Mouse (Mus musculus) kidney, adult 11 months (tissue): ENCODE data around the gene E130308A19Rik.

Experiments
- DNase-seq: peaks from one replicate; pipeline ENCODE4 v3.0.0; 2022

E130308A19Rik gene

GRCm38 (mm10) chr4:59640720-59641119 is 14.7 kb downstream of the E130308A19Rik start:
- no peak for DNase-seq

DNA sequence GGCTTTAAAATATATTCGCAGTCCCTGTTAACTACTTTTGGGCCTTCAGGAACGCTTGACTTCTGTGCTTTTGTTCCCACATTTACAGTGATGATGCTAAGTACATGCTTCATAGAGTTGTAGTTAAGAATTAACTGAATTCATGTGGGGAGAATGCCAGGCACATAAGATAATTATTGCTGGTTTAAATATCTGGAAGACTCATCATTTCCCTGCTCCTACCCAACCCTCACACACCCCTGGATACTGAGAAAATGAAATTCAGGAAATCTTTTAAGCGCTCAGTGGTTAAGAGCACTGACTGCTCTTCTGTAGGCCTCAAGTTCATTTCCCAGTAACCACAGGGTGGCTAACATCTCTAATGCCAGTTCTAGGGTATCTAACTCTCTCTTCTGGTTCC is 16.0 kb downstream of the E130308A19Rik start:
- no peak for DNase-seq

GRCm38 (mm10) chr4:59642657-59643056 is 16.6 kb downstream of the E130308A19Rik start:
- peak; percentile 23 for DNase-seq

- no peak for DNase-seq
These were observed 18.4 kb downstream of the E130308A19Rik start for GRCm38 (mm10) chr4:59644431-59644830.

DNA sequence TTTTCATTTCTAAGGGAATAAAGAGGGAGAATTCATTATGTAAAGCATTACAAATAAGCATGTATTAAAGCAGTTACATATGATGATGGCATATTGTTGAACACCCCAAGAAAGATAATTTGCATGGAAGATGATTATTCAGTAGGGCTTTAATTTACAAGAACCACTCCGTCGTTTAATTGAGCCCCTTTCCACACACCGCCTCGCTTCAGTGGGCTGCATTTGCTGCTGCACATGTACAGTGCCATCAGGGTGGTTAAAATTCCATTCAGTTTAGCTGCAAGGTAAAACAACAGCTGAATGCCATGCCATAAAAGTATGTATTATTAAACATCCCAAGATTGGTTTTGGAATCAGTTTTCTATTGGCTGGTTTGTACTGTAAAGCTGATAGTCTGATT is 19.0 kb downstream of the E130308A19Rik start:
- no peak for DNase-seq

DNA sequence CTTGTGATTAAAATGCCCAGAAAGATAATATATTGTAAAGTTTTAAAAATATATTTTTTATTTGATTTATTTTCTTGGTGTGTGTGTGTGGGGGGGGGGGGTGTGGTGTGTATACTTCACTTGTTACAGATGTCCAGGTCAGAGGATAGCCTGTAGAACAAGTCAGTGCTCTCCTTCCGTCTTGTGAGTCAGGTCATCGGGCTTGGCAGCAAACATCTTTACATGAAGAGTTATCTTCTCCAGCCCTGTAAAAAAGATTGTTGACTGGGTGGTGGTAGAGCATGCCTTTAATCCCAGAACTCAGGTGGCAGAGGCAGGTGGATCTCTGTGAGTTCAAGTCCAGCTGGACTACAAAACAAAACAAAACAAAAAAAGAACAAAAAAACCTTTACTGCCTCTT is 19.6 kb downstream of the E130308A19Rik start:
- no peak for DNase-seq

- no peak for DNase-seq
These were observed 20.1 kb downstream of the E130308A19Rik start for GRCm38 (mm10) chr4:59646020-59646696.

DNA sequence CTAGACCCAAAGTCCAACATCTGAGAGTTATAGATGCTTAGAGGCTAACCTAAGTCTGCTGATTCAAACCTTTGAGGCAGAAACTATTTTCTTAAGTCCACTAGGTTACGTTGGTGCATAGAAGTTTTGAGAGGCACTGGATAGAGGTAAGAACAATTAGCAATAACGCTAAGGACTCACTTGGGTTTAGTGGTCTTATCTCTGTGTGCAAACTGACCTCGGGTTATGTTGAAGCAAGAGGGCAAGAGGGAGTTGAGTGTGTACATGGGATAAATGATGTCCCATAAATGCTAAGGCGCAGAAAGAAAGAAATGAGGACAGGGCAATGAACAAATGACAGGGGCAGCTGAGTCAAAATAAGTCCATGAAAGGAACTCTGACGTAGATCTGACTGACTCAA is 23.1 kb downstream of the E130308A19Rik start:
- no peak for DNase-seq

DNA sequence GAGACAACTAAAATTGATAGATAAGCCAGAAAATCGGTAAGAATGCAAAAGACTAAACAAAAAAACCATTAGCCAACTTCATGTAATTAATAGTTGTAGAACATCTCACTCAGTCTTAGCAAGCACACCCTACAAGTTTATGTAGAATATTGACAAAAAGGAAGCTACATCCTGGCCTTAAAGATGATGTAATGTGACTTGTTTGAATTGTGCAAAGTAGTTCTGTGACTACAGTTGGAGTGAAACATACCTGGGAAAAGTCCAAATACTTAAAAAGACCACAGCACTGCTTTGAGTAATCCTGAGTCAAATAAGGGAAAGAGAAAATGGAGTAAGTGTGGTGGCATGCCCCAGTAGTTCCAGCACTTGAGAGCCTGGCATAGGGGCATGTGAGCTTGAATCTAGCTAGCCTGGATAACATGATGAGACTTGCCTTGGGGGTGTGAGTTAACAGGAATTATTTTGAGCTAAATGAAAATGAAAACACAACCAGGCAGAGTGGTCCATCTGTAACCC is 26.2 kb downstream of the E130308A19Rik start:
- DNase-seq = no peak

- no peak for DNase-seq
These were observed 30.1 kb downstream of the E130308A19Rik start for GRCm38 (mm10) chr4:59656061-59656642.

GRCm38 (mm10) chr4:59662163-59662562 is 36.2 kb downstream of the E130308A19Rik start:
- DNase-seq = no peak

- no peak for DNase-seq
These were observed 37.4 kb downstream of the E130308A19Rik start for GRCm38 (mm10) chr4:59663451-59663850.

GRCm38 (mm10) chr4:59666550-59667317 is 40.7 kb downstream of the E130308A19Rik start:
- no peak for DNase-seq

DNA sequence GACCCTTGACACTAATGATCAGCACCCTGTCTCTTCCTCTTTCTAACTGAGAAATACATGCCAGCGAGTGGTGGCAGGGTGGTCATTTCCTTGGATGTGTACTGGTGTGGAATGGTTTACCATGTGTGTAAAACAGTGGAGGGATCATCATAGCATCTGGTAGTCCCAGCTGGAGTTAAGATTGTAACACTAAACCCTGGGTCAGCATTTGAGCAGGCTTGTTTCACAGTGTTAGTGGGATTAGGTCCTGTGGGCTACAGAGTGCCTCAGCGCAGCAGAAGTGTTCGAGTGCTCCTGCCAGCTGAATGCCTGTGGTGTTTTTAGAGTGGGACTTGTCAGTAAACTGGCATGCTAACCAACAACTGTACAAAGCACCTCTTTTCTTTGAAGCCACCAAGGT is 42.0 kb downstream of the E130308A19Rik start:
- DNase-seq = no peak

DNA sequence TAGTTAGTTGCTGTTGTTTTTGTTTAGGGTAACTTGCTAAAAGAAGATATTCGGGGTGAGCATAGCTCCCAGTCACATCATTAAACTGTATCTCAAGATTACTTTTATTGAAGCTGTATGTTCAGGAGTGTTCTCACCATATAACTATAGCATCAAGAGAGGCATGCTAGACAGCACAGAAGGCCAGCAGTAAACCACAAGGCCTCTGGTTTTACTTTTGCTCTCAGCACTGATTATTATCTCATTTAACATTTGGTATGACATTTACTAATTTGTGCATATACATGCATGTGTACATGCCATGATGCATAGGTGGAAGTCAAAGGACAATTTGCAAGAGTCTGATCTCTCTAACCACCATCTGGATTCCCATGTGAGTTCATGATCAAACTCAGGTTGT is 43.1 kb downstream of the E130308A19Rik start:
- DNase-seq = no peak

GRCm38 (mm10) chr4:59670015-59670414 is 44.0 kb downstream of the E130308A19Rik start:
- DNase-seq = no peak

GRCm38 (mm10) chr4:59673423-59674117 is 47.6 kb downstream of the E130308A19Rik start:
- DNase-seq = no peak

DNA sequence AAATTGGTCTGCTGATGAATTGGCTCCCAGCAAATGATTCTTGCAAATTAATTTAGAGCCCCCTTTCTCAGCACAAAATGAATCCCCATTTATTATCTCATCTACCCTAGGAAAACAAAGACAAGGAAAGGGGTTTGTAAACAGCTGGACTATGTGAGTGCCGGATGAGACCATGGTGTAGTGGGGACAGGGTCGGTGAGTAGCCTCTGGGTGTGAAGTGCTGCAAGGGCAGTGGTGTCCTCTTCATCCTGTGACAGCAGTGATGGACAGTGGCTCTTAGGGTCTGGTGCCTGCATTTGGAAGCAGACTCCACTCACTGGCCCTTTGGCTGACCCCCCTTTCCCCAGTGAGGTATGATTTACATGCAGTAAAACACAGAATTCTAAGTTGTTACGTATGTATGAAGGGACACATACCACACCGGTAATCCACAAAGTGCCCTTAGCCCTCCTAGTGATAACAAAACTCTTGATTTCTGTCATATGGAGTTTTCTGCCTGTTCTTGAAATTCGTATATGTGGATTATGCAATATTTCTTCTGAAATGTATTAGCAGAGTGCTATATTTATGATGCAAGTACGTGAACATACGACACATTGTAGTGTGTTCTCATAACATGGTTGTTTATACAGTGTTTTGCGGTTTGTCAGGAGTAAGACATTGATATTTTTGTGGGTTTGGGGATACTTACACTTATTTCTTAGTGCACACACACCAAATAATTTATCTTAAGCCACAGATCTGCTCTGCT is 49.1 kb downstream of the E130308A19Rik start:
- no peak for DNase-seq

GRCm38 (mm10) chr4:59675699-59676098 is 49.7 kb downstream of the E130308A19Rik start:
- no peak for DNase-seq

GRCm38 (mm10) chr4:59681383-59681782 is 55.4 kb downstream of the E130308A19Rik start:
- no peak for DNase-seq

- no peak for DNase-seq
These were observed 56.5 kb downstream of the E130308A19Rik start for GRCm38 (mm10) chr4:59682491-59682890.

DNA sequence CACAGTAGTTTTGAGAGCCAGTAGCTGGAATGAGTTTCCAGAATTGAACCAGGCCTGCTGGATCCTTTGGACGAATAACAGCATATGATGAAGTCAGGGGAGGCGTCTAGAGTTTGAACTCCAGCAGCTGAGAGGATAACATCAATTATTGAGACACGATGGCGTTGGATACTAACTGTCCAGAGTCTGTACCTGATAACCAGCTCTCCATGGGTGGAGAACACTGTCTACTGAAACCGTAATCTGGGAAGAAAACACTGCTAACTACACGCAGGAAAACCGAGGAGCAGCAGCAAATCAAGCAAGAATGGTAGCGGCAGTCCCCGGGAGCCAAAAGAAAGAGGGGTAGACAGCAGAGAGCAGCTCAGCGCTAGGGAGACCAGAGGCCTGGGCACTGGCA is 56.9 kb downstream of the E130308A19Rik start:
- DNase-seq = no peak
